Mouse (Mus musculus) cerebellum, postnatal 10 days (tissue): ENCODE measurements around the gene Rassf1.

Source experiments
- DNase-seq, 2 experiments: peaks; one replicate each; pipeline ENCODE4 v3.0.0; 2021; ENCODE audit warnings: mixed read lengths in 2 of 2

Gene Rassf1

DNA sequence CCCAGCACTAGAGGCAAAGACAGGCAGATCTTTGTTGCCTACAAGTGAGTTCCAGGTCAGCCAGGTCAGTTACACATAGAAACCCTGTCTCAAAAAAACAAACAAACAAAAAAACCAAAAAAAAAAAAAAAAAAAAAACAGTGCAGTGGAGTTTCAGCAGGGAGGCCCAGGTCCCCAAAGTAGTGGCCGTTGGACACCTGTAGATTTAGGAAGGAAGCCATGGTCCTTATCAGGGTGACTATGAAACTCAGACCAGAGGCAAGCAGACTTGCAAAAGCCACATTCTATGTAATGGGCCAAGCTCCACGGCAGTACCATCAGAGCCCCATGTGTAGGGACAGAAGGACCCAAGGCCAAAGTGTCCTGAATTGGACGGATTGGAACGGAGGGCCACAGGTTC lies 30.2 kb downstream of the Rassf1 start:
- DNase-seq, result no peak

DNA sequence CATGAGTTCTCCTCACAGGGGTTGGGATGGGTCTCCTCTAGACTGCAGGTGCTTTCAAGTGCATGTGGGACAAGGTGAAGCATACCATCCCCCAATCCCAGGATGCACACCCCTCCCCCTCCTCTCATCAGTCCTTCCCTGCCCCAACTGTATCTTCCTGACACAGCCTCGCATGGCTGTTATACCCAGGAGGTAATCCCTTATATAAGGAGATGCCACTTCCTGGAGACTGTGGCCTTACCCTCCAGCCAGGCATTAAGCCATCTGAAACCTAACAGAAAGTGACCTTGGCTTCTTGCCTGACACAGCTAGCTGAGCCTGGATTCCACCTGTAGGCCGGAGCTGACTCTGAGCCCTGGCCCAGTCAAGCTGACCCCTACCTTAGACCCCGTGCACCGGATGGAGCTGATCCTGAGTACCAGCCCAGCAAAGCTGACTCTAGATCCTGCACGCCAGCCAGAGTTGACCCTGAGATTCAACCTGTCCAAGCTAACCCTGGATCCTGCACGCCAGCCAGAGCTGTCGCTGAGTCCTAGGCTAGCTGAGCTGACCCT lies 31.2 kb downstream of the Rassf1 start:
- DNase-seq, result no peak

GRCm38 (mm10) chr9:107583174-107583573 lies 31.8 kb downstream of the Rassf1 start:
- no peak for DNase-seq

GRCm38 (mm10) chr9:107586504-107586903 lies 35.1 kb downstream of the Rassf1 start:
- DNase-seq, result no peak

DNA sequence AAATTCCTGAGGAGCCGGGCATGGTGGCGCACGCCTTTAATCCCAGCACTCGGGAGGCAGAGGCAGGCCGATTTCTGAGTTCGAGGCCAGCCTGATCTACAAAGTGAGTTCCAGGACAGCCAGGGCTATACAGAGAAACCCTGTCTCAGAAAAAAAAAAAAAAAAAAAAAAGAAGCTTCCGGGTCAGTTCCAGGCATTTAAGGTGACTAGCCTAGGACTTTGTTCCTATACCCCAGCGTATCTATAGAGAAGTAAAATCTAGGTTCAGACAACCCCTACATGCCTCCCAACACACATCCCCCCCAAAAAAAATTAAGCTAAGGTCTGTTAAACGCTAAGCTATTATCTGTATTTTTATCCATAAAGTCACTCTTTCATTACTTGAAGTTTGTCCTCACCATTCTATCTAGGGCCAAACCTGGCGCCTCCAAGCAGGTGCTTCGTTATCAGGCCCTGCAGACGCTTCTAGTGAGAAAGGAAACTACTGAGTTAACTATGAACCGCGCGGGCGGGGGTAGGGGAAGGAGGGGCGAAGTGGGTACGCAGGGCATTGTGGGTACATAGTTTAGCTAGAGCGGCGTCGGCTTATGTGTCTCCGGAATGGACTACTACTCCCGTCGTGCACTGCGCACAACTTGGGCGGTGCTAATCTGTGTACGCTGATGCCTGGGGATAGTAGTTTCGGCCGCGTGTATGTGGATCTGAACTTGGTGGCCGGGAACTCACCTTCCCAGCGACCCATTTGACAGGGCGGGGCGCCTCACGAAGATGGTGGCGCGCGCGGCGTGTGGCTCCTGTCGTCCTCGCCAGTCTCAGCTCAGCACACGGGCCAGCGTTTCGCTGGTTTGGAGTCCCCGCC lies 35.8 kb downstream of the Rassf1 start, which contains the start of gene Ifrd2:
TSS of gene Ifrd2 (plus strand) at position 669 of the 859 bp plus-strand sequence.
- peak; percentile 95 to 98 for DNase-seq

GRCm38 (mm10) chr9:107587833-107588639 lies 36.7 kb downstream of the Rassf1 start:
- no peak for DNase-seq

GRCm38 (mm10) chr9:107590058-107590772 lies 38.9 kb downstream of the Rassf1 start:
- DNase-seq, result peak in 1 of 2 experiments; percentile 33

DNA sequence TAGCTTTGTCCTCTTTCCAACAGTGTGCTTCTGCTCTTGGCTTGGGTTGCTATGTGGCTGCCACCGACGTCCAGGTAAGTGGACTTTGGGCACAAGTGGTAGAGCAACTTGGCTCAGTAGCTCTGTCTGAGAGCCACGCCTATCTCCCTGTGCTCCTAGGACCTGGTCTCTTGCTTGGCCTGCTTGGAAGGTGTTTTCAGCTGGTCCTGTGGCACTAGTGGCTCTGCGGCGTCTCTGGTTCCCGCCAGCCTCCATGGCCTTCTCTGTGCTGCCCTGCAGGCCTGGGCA lies 39.4 kb downstream of the Rassf1 start:
- no peak for DNase-seq

DNA sequence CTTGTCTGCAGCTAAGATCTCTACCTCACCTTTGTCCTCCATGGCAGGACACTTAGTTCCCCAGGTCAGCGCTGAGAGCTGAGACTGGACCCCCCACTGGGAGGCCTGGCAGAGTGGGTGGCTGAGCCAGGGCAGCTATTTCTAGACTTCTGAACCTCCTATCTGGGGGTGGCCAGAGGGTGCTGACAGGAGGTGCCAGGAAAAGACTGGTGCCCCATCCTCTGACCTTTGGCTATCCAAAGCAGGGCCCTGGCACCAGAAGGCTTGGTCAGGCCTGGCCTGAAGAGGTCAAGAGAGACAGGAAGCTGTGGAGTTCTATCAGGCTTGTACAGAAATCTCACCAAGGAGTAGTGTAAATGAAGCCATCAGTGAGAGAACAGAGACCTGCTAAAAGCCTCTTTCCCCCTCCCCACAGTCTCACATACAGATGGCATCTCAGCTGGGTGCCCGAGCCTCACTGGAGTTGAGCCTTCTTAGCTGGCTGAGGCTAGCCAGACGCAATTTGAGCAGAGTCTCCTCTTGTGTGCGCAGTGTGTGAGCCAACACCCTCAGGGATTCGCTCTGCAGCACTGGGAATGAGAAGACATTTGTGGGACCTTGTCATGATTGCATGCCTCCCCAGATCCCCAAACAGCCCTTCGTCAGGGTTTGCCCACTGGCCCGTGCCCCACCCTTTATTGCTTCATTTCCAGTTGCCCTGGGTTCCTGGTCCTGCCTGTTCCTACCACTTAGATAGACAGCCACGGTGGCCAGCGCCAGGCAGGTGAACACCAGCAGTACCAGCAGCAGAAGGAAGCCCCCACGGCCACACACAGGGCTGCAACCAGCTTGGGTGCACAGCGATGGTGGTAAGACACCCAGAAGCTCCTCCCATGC lies 42.0 kb downstream of the Rassf1 start:
- DNase-seq, result peak; percentile 90 to 94

DNA sequence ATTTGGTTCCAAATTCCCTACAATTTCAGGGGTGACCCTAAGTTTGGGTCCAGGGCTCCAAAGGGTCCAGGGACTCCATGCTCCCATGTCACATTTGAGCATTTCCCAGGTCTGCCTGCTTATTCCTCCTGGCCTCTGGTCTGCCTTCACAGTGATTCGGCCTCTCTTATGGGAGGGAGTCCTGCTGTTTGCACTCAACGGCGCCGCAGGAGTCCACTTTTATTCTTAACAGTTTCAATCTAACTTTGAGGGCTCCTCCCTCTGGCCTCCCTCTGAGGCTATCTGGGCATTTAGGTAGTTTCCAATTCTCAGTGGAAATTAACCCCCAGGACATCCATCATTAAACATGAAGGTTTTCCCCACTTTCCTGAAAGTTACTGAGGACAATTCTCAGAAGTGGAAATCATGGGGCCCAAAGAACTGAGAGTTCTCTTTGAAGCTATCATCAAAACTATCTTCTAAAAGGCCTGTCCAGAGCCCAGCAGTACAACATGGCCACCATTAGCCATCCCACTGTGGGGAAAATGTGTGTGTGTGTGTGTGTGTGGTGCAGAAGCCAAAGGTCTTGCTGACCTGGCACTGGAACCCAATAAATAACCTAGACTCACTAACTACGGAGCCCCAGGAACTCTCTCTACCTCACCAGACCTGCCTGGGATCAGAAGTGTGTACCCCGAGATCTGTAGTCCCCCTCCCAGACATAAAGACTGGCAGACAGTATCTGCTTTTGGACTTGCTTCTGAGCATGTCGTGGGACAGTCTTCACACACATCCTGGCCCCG lies 43.1 kb downstream of the Rassf1 start:
- no peak for DNase-seq

- no peak for DNase-seq
Measured at GRCm38 (mm10) chr9:107596619-107597569, 45.5 kb downstream of the Rassf1 start.

DNA sequence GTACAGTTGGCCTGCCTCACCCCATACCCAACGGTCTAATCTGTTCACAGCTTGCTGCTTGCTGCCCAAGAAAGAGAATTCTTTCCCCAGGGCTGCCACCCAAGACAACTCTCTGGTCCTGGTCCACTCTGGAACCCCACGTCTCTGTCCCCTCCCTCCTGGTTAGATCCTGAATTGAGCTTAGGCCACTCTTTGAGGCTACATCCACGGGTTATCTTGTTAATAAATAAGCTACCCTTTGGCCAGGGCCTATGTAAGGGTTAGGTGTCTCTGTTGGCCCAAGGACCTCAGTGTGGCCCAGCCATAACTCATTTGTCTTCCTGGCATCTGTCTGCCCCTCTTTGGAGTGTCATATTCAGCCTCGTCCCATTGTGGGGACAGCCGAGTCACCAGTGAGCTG lies 47.0 kb downstream of the Rassf1 start:
- DNase-seq, result no peak

GRCm38 (mm10) chr9:107599433-107599832 lies 48.1 kb downstream of the Rassf1 start:
- DNase-seq, result no peak

GRCm38 (mm10) chr9:107599842-107600241 lies 48.5 kb downstream of the Rassf1 start:
- peak; percentile 73 to 74 for DNase-seq

- DNase-seq, result peak; percentile 42 to 63
Measured at GRCm38 (mm10) chr9:107600745-107601144, 49.4 kb downstream of the Rassf1 start.

- no peak for DNase-seq
Measured at GRCm38 (mm10) chr9:107601275-107601674, 49.9 kb downstream of the Rassf1 start.

DNA sequence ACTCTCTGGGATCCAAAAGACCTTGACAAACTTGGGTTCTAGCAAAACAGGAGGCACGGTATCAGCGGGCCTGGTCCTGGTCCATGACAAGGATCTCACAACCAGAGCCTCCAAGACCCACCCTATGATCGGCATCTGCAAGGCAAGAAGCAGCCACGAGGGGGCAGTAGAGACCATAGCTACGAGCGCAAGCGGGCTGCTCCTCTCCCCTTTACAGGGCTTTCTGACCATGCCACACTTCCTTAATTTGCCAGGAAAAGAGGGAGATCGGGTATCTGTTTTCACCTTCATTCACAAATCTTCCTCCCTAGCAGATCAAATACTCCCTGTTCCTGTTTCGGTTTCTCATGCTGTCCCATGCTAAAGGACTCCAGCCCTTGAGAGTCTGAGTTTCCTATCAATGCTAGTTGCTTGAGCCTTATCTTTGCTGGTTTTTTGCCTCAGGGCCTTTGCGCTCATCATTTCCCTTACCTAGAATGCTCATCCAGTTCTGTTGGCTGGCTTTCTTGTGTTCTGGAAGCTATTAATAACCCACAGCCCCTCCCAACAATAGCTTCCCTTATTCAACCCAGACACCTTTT lies 50.8 kb downstream of the Rassf1 start:
- peak; percentile 98 to 100 for DNase-seq

GRCm38 (mm10) chr9:107603251-107603650 lies 51.9 kb downstream of the Rassf1 start:
- DNase-seq, result no peak

DNA sequence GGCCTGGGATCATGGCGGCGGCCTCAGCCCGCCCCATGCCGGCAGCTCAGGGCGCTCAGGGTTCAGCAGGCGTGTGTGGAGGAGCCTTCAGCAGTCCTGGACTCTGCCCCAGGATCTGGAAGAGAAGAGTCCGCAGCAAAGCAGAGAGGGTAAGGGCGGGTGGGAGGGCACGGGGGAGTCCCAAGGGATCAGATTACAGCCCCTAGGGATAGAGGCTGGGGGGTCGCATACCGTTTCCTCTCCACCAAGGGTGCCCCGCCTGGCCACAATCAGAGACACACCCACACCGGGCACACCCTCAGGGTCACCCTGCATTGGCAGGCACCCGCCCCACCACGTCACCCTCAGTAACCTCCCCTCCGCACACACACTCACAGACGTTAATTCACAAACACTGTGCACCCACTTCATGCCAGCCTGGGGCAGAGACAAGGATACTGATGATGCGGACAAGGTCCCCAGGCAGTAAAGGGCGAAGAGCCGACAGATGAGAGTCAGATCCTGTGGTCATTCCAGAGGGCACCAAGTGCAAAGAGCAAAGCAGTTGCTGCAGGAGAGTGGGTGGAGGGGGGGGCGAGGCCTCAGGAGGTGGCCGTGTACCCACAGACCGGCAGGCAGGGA lies 53.8 kb downstream of the Rassf1 start:
- DNase-seq, result no peak
